Mouse (Mus musculus) lung, adult 2 months (tissue): Measurements from ENCODE around the gene Neurl3.

Source experiments
- CTCF ChIP-seq: fragments of 200-500 bp; IDR thresholded peaks from 2 replicates; pipeline ENCODE4 v1.5.1; 2011; ENCODE audit warnings: mild to moderate bottlenecking, low read length, control low read depth; ENCODE audit not compliant: insufficient read depth
- POLR2A ChIP-seq: fragments of 200-500 bp; IDR thresholded peaks from 2 replicates; pipeline ENCODE4 v1.6.1; 2011; ENCODE audit warnings: low read depth, mild to moderate bottlenecking, control low read depth, low read length, borderline replicate concordance; ENCODE audit errors: extremely low read depth

- TF ChIP-seq CTCF (no peak), POLR2A (no peak)
Observed at GRCm38 (mm10) chr1:36303381-36304320, 29.2 kb upstream of the Neurl3 start.
